Mouse (Mus musculus) sigmoid colon, adult 10 weeks (tissue): Measurements from ENCODE around the gene Ing4. TPM values are rescaled to one million over a fixed set of nuclear protein-coding genes. Genes with fewer than 3 reads are reported as not detected.

Experiments used
- polyA plus RNA-seq: library from polyadenylated mRNA; stranded (reverse); fragments of 350-450 nt; fragmentation: Illumina TruSeq; extraction: RNeasy Lipid Tissue Mini Kit (QIAGEN cat#74804); gene quantifications from one replicate; pipeline ENCODE4 v1.2.3, GENCODE M21; 2014; ENCODE audit warnings: low read depth, low replicate concordance

Gene Ing4
- polyA plus RNA-seq = 25.3 TPM

GRCm38 (mm10) chr6:125039533-125040153 is at the start of gene Ing4:
Gene Ing4 (plus strand): TSS chr6:125039760.

GRCm38 (mm10) chr6:124996551-124997501 is 42.7 kb upstream of the Ing4 start, which contains the start of gene Pianp:
Gene Pianp (plus strand): TSS chr6:124996694.

GRCm38 (mm10) chr6:125009129-125009180 is 30.6 kb upstream of the Ing4 start, which contains the start of gene Zfp384:
Gene Zfp384 (plus strand): TSS chr6:125009145.

DNA sequence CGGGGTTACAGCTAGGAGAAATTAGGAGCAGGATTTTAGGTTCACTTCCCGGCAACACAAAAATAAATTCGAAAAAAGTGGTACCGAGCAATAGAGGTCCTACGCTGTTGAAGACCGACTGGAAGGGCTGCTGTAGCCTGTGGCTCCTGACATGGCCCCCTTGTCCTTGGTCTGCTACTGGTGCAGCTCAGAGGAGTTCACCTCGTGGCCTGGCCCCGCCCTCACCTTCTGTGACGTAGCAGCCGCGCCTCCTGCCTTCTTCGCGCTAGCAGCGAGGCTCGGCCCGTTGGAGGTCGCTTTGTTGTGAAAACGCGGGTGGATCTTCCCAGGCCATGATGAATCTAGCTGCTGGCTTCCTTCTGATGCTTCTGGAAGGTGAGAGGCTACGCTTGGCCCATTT is 10.1 kb downstream of the Ing4 start, which contains the start of gene Acrbp:
Acrbp (plus strand) TSS at position 12 of the 400 bp plus-strand sequence.

GRCm38 (mm10) chr6:125067571-125067995 is 28.0 kb downstream of the Ing4 start, which contains the start of gene Lpar5:
Gene Lpar5 (plus strand): TSS chr6:125067920.

DNA sequence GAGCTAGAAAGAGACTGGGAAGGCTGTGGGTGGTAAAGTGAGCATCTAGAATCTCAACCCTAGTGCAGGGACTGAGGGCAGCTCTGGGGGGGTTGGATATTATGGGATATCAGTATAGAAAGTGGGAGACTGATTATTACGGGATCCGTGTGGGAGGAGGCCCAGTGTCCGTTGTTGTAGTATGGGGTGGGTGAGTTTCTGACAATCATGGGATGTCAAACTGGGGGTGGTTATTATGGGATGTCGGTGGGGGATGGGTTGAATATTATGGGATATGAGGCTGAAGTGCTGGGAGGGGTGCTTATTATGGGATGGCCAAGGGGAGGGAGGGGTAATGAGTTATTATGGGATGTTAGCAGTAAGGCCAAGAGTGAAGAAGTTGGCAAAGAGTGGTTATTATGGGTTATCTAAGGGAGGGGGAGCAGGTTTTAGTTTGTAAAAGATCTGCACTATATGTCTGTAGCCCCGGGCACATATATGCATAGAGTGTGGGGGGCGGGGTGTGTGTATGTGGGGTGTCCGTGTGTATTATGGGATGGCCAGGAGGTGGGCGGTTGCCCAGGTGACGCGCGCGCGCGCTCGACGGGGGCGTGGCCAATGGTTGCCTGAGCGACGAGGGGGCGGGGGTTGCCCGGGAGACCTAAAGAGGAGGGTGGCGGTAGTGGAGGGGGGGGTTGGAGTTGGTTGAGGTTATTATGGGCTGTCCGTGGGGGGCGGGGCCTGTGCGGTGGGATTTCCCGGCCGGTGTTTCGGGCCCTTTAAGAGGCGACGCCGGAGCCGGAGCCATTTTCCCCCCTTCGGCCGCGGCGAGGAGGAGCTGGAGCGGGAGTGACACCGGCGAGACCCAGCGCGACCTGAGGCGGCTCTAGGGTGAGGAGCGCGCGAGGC is 56.1 kb downstream of the Ing4 start, which contains the start of gene Chd4:
Chd4 (plus strand) TSS at position 591 of the 888 bp plus-strand sequence.

Other genes starting within 250 kb of the Ing4 start
- not detected for gene Spsb2, start 231.1 kb upstream of the Ing4 start, polyA plus RNA-seq
- 30.7 TPM for gene Tpi1, start 225.5 kb upstream of the Ing4 start, polyA plus RNA-seq
- gene Usp5, start 210.3 kb upstream of the Ing4 start, polyA plus RNA-seq = 25.3 TPM
- 3.8 TPM for gene Cdca3, start 210.2 kb upstream of the Ing4 start, polyA plus RNA-seq
- not detected for gene Gnb3, start 199.5 kb upstream of the Ing4 start, polyA plus RNA-seq
- gene P3h3, start 182.0 kb upstream of the Ing4 start, polyA plus RNA-seq = 0.60 TPM
- gene Gpr162, start 175.8 kb upstream of the Ing4 start, polyA plus RNA-seq = not detected
- gene Cd4, start 151.5 kb upstream of the Ing4 start, polyA plus RNA-seq = 2.6 TPM
- not detected for gene Lag3, start 128.1 kb upstream of the Ing4 start, polyA plus RNA-seq
- 183 TPM for gene Ptms, start 119.7 kb upstream of the Ing4 start, polyA plus RNA-seq
- gene Mlf2, start 108.4 kb upstream of the Ing4 start, polyA plus RNA-seq = 11.7 TPM
- gene Cops7a, start 74.2 kb upstream of the Ing4 start, polyA plus RNA-seq = 26.0 TPM
- not detected for gene Pianp, start 43.1 kb upstream of the Ing4 start, polyA plus RNA-seq
- gene Zfp384, start 30.6 kb upstream of the Ing4 start, polyA plus RNA-seq = 20.3 TPM
- gene Acrbp, start 9.9 kb downstream of the Ing4 start, polyA plus RNA-seq = 3.6 TPM
- gene Lpar5, start 28.2 kb downstream of the Ing4 start, polyA plus RNA-seq = 3.2 TPM
- gene Chd4, start 56.2 kb downstream of the Ing4 start, polyA plus RNA-seq = 61.0 TPM
- gene Nop2, start 92.1 kb downstream of the Ing4 start, polyA plus RNA-seq = 1.4 TPM
- 1.6 TPM for gene Iffo1, start 105.5 kb downstream of the Ing4 start, polyA plus RNA-seq
- 73.5 TPM for gene Gapdh, start 126.7 kb downstream of the Ing4 start, polyA plus RNA-seq
- gene Ncapd2, start 151.9 kb downstream of the Ing4 start, polyA plus RNA-seq = 5.5 TPM
- 111 TPM for gene Mrpl51, start 152.0 kb downstream of the Ing4 start, polyA plus RNA-seq
- gene Vamp1, start 175.8 kb downstream of the Ing4 start, polyA plus RNA-seq = 16.1 TPM
- 9.3 TPM for gene Tapbpl, start 192.1 kb downstream of the Ing4 start, polyA plus RNA-seq
- gene Cd27, start 197.2 kb downstream of the Ing4 start, polyA plus RNA-seq = not detected
- gene Tuba3a, start 246.3 kb downstream of the Ing4 start, polyA plus RNA-seq = not detected